In the genomic region with DNA sequence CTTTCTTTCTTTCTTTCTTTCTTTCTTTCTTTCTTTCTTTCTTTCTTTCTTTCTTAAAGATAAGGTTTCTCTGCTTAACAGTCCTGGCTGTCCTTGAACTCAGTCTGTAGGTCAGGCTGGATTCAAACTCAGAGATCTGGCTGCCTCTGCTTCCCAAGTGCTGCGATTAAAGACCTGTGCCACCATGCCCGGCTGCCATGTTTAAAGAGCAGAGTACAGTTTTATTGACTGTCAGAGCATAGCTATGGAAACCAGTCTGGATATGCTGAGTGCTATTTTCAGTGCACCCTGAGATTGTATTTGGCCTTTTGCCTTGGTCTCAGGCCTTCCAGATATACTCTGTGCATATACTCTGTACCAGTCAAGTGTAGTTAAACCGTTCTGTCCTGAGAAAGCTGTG, we compare ENCODE assay signal across 29 mouse cellular contexts. TPM values are rescaled to one million over a fixed set of nuclear protein-coding genes. Genes with fewer than 3 reads are reported as not detected.
"Had no signal": no experiment of that assay in that cellular context is flagged by ENCODE, and none has a peak within 500 bp of the region (broad histone marks: within the 10 kb centered on the region; RNA-seq: fewer than 3 reads in every experiment).

No protein-coding gene starts in this region.

- H3K4me3 ChIP-seq: heart, adult 2 months; heart, embryonic 10.5 days; heart, embryonic 12.5 days; hindbrain, embryonic 13.5 days; hindbrain, embryonic 15.5 days; kidney, embryonic 15.5 days; limb, embryonic 13.5 days; limb, embryonic 15.5 days; liver, embryonic 12.5 days had no signal

- H3K27ac ChIP-seq: heart, adult 2 months; heart, embryonic 10.5 days; hindbrain, embryonic 13.5 days; hindbrain, embryonic 15.5 days; hindbrain, postnatal 0 days; kidney, embryonic 15.5 days; kidney, postnatal 0 days; limb, embryonic 13.5 days; limb, embryonic 15.5 days; liver, embryonic 12.5 days; liver, embryonic 14.5 days had no signal

- H3K4me2 ChIP-seq: heart, embryonic 12.5 days; hindbrain, embryonic 13.5 days; hindbrain, embryonic 15.5 days; kidney, embryonic 15.5 days; limb, embryonic 13.5 days; limb, embryonic 15.5 days; liver, embryonic 12.5 days had no signal

- ATAC-seq: hindbrain, postnatal 0 days; intestine, embryonic 16.5 days; liver, embryonic 12.5 days had no signal

- H3K36me3 ChIP-seq: heart, embryonic 10.5 days; hindbrain, embryonic 13.5 days; hindbrain, embryonic 15.5 days; kidney, embryonic 15.5 days; limb, embryonic 13.5 days; limb, embryonic 15.5 days; liver, embryonic 12.5 days had no signal

- H3K9me3 ChIP-seq: heart, embryonic 10.5 days; heart, embryonic 12.5 days; hindbrain, embryonic 13.5 days; hindbrain, embryonic 15.5 days; kidney, embryonic 15.5 days; limb, embryonic 13.5 days; limb, embryonic 15.5 days; liver, embryonic 12.5 days had no signal

- H3K27me3 ChIP-seq: heart, embryonic 12.5 days; hindbrain, embryonic 13.5 days; hindbrain, embryonic 15.5 days; kidney, embryonic 15.5 days; limb, embryonic 13.5 days; limb, embryonic 15.5 days; liver, embryonic 12.5 days had no signal

- H3K9ac ChIP-seq: heart, embryonic 12.5 days; hindbrain, embryonic 13.5 days; hindbrain, embryonic 15.5 days; kidney, embryonic 15.5 days; limb, embryonic 13.5 days; limb, embryonic 15.5 days; liver, embryonic 12.5 days; liver, embryonic 14.5 days had no signal

- DNase-seq: gastrocnemius, postnatal 14 days; gastrocnemius, postnatal 36 days; heart, adult 2 months; heart, postnatal 14 days; kidney, adult 11 months; kidney, adult 2 months; kidney, adult 9 months; kidney, postnatal 14 days; kidney, postnatal 36 days; layer of hippocampus, adult 9-11 months; layer of hippocampus, postnatal 36 days; left cerebral cortex, postnatal 4 days had no signal

RNA-seq across cellular contexts. Expression of a gene that starts 26.5 kb away (rescaled TPM):
- total RNA-seq: heart, postnatal 14 days; hematopoietic stem cell, adult 5-6 weeks had no signal
- polyA plus RNA-seq: heart, embryonic 10.5 days; heart, embryonic 12.5 days; heart, embryonic 14.5 days; hindbrain, embryonic 11.5 days; hindbrain, embryonic 13.5 days; hindbrain, embryonic 15.5 days; kidney, embryonic 15.5 days; kidney, postnatal 0 days; limb, embryonic 11.5 days; limb, embryonic 13.5 days; limb, embryonic 15.5 days; liver, embryonic 12.5 days; liver, embryonic 14.5 days; liver, embryonic 16.5 days had no signal
